Mouse (Mus musculus) midbrain, postnatal 0 days (tissue): ENCODE measurements at regions not wholly inside any gene's neighbourhood (a gene's known extent, or its start where the extent isn't known, plus 50 kb on each side); places are given as distances from the start of the nearest gene placed in this dataset.

Experiments
- ATAC-seq: fragments of 200-750 bp; cut with Nextera tagmentation; 2 replicates; pipeline ENCODE4 v1.8.0; 2017; ENCODE audit warnings: moderate number of reproducible peaks, mild to moderate bottlenecking, moderate TSS enrichment, moderate library complexity; ENCODE audit not compliant: low FRiP score
- DNase-seq: peaks from one replicate; pipeline ENCODE4 v3.0.0-alpha.2; 2015; ENCODE audit warnings: low spot score
- H3K27ac ChIP-seq: fragments of 300-500 bp; sonication (generic); 2 replicates; pipeline ENCODE4 v1.5.1; 2014; ENCODE audit warnings: low read depth, mild to moderate bottlenecking, low read length, mixed read lengths
- H3K27me3 ChIP-seq: fragments of 300-500 bp; sonication (generic); 2 replicates; pipeline ENCODE4 v1.6.1; 2014; ENCODE audit warnings: low read length, control low read depth, mixed read lengths; ENCODE audit not compliant: insufficient read depth
- H3K36me3 ChIP-seq: fragments of 300-500 bp; sonication (generic); 2 replicates; pipeline ENCODE4 v1.6.1; 2014; ENCODE audit warnings: low read length, control low read depth, mixed read lengths; ENCODE audit not compliant: insufficient read depth
- H3K4me1 ChIP-seq: fragments of 300-500 bp; sonication (generic); 2 replicates; pipeline ENCODE4 v1.6.1; 2014; ENCODE audit warnings: mild to moderate bottlenecking, control low read depth, antibody characterized with exemption, low read length, mixed read lengths; ENCODE audit not compliant: insufficient read depth
- H3K4me2 ChIP-seq: fragments of 300-500 bp; sonication (generic); 2 replicates; pipeline ENCODE4 v1.6.1; 2014; ENCODE audit warnings: low read depth, mild to moderate bottlenecking, low read length, mixed read lengths; ENCODE audit not compliant: poor library complexity, severe bottlenecking
- H3K4me3 ChIP-seq: fragments of 300-500 bp; sonication (generic); 2 replicates; pipeline ENCODE4 v1.5.1; 2014; ENCODE audit warnings: low read depth, mild to moderate bottlenecking, low read length, moderate library complexity
- H3K9ac ChIP-seq: fragments of 300-500 bp; sonication (generic); replicated peaks from 2 replicates; pipeline ENCODE4 v1.6.1; 2014; ENCODE audit warnings: mild to moderate bottlenecking, low read length, moderate library complexity, mixed read lengths; ENCODE audit not compliant: poor library complexity, severe bottlenecking
- H3K9me3 ChIP-seq: fragments of 300-500 bp; sonication (generic); 2 replicates; pipeline ENCODE4 v1.6.1; 2016; ENCODE audit warnings: low read length, control low read depth
- CTCF ChIP-seq: IDR thresholded peaks from 2 replicates; pipeline ENCODE4 v1.5.1; 2016; ENCODE audit warnings: antibody characterized with exemption, mild to moderate bottlenecking
- WGBS: fragments of 180-500 bp; shearing (Covaris S2); extraction: QIAGEN DNeasy Blood & Tissue Kit; methylation state at CpG from one replicate; pipeline ENCODE4 v1.1.7; 2014; 5-methylcytosine and 5-hydroxymethylcytosine counted together

DNA sequence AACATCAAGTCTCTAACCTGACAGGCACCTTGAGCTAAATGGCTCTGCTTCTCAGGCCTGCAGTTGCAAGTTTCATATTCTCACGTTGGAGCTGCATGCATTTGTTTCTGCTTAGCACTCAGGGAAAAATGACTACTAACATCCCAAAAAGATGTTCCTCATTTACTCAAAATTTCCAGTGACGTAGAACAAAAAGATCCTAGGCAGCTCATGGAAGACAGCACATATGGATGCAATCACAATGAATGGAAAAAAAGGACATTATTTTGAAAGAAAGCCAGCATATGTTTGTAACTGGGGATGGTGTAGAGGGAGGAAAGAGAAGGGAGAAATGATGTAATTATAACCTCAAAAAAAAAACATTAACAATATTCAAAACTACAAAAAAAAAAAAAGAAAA is 751.2 kb upstream of the Fbxo33 start:
- Histone ChIP-seq H3K4me3 (no peak overlapping the region), H3K4me1 (no peaks in the 10 kb centered on the region), H3K36me3 (no peaks in the 10 kb centered on the region), H3K27ac (no peak overlapping the region), H3K4me2 (no peak overlapping the region), H3K9ac (no peak overlapping the region), H3K27me3 (no peaks in the 10 kb centered on the region), H3K9me3 (no peaks in the 10 kb centered on the region)
- DNase-seq: no peak
- 78% methylated on average over 2 of the region's 2 CpGs for WGBS
- TF ChIP-seq CTCF: no peak
- no peak for ATAC-seq

DNA sequence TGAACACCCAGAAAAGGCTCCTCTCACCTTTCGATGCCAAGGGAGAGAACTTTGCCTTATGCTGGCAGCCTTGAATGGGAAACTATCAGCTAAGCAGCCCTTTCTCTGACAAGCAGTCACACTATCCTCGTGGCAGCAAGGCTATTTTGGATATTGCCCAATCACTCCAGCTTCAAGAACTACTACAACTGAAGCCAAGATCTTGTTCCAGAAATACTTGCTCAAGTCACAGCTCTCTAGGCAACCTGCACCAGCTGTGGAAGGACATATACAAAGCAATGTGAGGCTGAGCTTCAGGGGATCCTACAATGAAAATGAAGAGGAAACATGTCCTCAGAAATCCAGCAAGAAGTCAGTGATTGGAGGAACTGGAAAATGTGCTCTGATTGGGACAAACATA is 750.4 kb upstream of the Fbxo33 start:
- H3K9me3 ChIP-seq: no peaks in the 10 kb centered on the region
- 66% methylated on average over 2 of the region's 2 CpGs for WGBS
- peak; percentile 16 for DNase-seq
- H3K4me1 ChIP-seq: no peaks in the 10 kb centered on the region
- ATAC-seq: no peak
- no peak overlapping the region for H3K4me2 ChIP-seq
- TF ChIP-seq CTCF: no peak
- no peak overlapping the region for H3K4me3 ChIP-seq
- H3K36me3 ChIP-seq: no peaks in the 10 kb centered on the region
- H3K27me3 ChIP-seq: no peaks in the 10 kb centered on the region
- H3K9ac ChIP-seq: no peak overlapping the region
- no peak overlapping the region for H3K27ac ChIP-seq

DNA sequence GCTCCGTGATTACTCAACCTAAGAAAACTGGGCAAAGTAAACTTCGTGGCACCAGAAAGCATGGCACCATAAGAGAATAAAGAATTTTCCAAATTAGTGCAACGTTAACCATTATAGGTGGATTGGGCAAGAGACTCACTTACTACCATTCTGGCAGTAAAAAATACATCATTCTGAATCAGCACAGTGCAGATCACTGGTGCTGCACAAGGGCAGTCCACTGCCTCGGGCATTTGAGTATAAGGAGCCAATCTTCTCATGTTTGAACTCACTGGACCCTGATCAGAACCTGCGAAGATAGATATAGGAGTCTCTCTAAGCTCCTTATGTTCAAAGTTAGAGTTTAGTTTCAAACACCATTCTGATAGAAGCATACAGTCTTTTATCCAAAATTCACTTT is 747.7 kb upstream of the Fbxo33 start:
- 77% methylated on average over 5 of the region's 5 CpGs for WGBS
- no peaks in the 10 kb centered on the region for H3K9me3 ChIP-seq
- no peaks in the 10 kb centered on the region for H3K36me3 ChIP-seq
- no peak overlapping the region for H3K4me2 ChIP-seq
- no peak overlapping the region for H3K9ac ChIP-seq
- no peak overlapping the region for H3K27ac ChIP-seq
- no peaks in the 10 kb centered on the region for H3K27me3 ChIP-seq
- TF ChIP-seq CTCF: no peak
- no peaks in the 10 kb centered on the region for H3K4me1 ChIP-seq
- no peak for DNase-seq
- ATAC-seq: no peak
- no peak overlapping the region for H3K4me3 ChIP-seq

DNA sequence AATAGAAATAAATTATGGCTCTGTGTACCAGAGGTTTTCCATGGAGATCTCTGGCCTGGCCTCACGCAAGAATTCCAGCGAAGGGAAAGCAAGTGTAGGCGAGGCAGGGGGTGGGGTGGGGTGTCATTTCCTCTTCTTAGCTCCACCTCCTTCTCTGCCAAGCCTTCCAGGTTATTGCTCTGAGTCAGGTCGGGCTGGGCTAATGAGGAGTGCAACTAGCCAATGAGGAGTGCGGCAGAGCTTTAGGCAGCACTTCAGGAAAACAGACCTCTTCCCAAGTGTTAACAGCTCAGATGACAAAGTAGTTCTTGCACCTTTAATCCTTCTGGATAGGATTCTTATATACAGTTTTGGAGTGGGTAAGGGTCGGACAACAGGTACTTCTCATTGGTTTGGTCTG is 741.6 kb upstream of the Fbxo33 start:
- Histone ChIP-seq H3K36me3 (no peaks in the 10 kb centered on the region), H3K9me3 (no peaks in the 10 kb centered on the region), H3K4me2 (no peak overlapping the region), H3K27me3 (no peaks in the 10 kb centered on the region), H3K9ac (no peak overlapping the region), H3K27ac (no peak overlapping the region), H3K4me3 (no peak overlapping the region), H3K4me1 (no peaks in the 10 kb centered on the region)
- no peak for TF ChIP-seq CTCF
- 59% methylated on average over 6 of the region's 6 CpGs for WGBS
- DNase-seq (no peak), ATAC-seq (no peak)

DNA sequence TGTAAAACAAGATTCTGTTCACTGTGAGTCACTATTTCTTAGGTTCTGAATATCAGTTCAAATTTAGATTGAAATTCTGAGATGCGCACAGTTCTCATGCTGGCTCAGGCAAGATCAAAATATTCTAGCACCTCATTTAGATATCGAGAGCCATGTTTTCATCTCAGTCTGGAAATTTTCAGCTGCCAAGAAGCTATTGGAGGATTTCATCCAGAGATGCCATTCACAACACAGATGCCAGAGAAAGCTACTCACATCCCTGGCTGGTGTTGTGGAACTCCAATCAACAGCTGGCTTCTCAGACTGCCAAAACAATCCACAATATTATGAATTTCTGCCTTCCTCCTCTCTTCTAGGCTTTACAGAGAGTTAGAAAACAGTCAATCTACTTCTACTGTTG is 712.9 kb upstream of the Fbxo33 start:
- Histone ChIP-seq H3K9me3 (no peaks in the 10 kb centered on the region), H3K4me2 (no peak overlapping the region), H3K9ac (no peak overlapping the region), H3K4me3 (no peak overlapping the region), H3K36me3 (no peaks in the 10 kb centered on the region), H3K4me1 (no peaks in the 10 kb centered on the region), H3K27ac (no peak overlapping the region), H3K27me3 (no peaks in the 10 kb centered on the region)
- DNase-seq: no peak
- ATAC-seq: no peak
- 88% methylated on average over 2 of the region's 2 CpGs for WGBS
- no peak for TF ChIP-seq CTCF

DNA sequence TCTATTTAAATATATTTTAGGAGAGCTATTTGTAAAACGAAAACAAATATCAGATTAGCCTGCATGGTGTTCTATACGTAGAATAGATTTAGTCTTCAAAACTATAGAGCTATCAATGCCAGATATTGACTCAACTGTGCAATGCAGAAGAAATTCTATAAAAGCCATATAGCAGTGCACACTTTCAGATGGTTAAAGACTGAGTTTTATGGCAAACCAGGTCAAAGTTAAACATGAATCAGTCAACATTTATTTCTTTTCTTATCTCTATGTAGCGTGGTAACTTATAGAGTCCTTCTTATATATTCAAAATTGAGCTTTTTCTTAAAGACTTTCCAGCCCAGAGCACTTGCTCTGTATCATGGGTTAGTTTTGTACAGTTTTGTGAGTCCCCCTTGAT is 705.5 kb upstream of the Fbxo33 start:
- no peaks in the 10 kb centered on the region for H3K4me1 ChIP-seq
- H3K4me2 ChIP-seq: no peak overlapping the region
- no peaks in the 10 kb centered on the region for H3K27me3 ChIP-seq
- no peaks in the 10 kb centered on the region for H3K9me3 ChIP-seq
- 83% methylated on average over 3 of the region's 3 CpGs for WGBS
- H3K36me3 ChIP-seq: no peaks in the 10 kb centered on the region
- no peak for DNase-seq
- H3K27ac ChIP-seq: no peak overlapping the region
- no peak for TF ChIP-seq CTCF
- H3K9ac ChIP-seq: no peak overlapping the region
- ATAC-seq: no peak
- H3K4me3 ChIP-seq: no peak overlapping the region

DNA sequence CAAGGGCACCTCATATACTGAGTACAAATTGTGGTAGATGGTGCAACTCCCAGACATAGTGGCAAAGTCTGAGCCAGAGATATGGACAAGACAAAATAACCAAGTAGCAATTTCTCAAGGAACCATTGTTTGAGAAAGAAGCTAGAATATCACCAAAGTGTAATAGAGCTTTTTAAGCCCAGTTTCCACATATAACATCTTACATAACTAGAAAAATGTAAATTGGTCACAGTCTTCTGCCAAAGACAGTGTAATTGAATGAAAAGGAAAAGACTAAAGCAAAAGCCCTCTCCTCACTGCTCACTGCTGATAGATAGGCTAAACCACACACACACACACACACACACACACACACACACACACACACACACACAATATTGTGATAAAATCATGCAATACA is 679.4 kb upstream of the Fbxo33 start:
- Histone ChIP-seq H3K36me3 (no peaks in the 10 kb centered on the region), H3K4me1 (no peaks in the 10 kb centered on the region), H3K4me3 (no peak overlapping the region), H3K27ac (no peak overlapping the region), H3K9me3 (no peaks in the 10 kb centered on the region), H3K4me2 (no peak overlapping the region), H3K27me3 (no peaks in the 10 kb centered on the region), H3K9ac (no peak overlapping the region)
- no peak for ATAC-seq
- TF ChIP-seq CTCF: no peak
- no peak for DNase-seq
